Mouse (Mus musculus): ENCODE data around the gene Lyplal1.
A peak's percentile ranks its signal among the peaks of the same experiment; 100 is the strongest.

Lyplal1 gene

DNA sequence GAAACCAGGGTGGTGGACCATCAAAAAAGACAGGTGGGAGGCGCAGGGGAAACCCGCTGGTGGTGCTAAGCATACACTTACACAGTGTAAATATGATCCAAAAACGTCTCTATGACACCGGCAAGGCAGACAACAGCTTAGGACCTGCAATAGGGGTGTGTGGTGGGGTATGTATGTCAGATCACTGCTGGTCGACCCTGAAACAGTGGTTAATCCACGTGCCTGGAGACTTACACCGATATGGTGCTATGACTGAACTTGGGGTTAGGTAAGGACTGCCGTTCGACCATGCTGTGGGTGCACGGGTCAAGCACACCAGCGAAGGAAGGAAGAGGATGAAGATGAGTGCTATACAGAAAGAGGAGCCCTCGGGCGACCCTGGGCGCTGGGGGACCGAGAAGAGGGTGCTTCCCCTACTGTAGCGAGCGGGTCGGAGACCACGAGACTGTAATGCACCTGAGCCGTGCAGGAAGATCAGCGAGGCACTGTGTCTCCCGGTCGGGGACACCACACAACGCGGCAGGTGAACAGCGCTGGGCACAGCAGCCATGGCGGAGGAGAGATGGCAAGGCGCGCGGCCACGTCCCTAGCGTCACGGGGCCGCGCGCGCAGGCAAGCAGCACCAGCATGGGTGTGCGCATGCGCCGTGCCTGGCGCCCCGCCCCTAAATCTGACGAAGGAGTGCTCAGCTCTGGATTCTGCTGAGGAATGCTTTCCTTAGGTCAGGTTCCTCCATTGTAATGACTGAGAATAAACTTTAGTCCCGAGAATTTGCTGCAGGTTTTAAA, at the start of gene Lyplal1:
TSS of gene Lyplal1 (minus strand) at position 610 of the 788 bp plus-strand sequence.
- peak; percentile 86 for DNase-seq (ENCODE audit: low read depth, low spot score)

DNA sequence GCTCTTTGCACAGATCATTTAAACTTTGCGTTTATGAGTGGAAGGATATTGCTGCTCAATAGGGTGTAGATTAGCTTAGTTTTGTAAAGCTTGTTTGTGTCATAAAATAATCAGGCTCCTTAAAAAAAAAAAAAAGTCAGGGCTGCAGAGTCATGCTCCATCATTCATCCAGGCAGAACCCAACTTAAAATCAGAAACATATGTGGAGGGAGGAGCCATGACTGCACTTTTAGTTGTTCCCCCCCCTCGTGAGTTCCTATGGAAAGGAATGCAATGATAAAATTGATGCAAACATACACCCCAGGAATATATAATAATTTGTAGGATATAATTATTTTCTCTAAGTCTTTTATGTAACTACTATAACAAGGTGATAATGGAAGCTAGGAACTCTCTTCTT, 46.5 kb upstream of the Lyplal1 start:
- DNase-seq (ENCODE audit: low read depth, low spot score): no peak

DNA sequence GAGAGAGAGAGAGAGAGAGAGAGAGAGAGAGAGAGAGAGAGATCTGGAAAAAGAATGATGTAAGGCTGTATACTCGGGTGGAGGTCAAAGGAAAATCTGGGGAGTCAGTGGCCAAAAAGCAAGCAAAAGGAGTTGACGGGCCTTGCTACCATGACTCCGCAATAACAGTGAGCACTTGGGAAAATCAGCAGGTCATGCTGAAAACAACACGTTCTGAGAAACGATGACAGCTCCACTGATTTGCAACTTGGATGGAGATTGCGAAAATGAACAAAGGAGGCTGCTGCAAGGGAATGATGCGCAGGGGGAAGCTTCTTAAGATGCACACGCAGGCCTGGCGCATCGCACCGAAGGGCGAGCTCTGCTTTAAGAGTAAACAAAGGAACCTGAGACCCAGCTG, 46.1 kb upstream of the Lyplal1 start:
- DNase-seq (ENCODE audit: low read depth, low spot score): peak; percentile 17

DNA sequence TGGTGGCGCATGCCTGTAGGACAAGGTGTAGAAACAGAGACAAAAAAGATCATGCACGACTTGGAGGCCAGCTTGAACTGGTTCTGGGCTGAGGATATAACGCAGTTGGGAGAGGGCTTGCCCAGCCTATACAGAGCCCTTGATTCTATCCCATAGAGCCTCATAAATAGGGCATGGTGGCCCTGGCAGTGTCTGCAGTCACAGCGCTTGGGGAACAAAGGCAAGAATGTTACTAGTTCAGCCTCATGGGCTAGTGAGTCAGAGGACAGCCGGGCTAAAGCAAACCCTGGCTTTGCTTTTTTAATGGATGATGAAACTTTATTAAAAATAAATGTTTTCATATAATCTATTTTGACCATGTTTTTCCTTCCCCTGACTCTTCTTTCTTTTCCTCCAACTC, 33.3 kb upstream of the Lyplal1 start:
- DNase-seq (ENCODE audit: low read depth, low spot score): no peak

DNA sequence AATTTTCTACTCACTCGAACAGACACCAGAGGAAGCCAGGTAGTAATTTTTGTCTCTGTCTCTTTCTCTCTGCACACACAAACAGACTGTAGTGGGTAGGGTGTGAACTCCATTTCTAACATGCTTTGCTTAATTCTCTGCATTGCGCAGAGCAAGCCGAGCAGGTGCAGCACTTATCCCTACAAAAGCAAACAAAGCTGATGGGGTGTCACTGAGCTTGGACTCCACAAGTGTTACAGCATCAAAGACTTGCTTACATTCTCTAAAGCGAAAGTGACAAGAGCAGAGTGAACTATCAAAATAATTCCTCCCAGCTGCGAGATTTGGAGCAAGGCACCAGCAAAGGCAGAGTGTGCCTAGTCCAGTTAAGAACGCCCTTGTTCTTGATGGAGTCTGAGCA, 28.3 kb upstream of the Lyplal1 start:
- no peak for DNase-seq (ENCODE audit: low read depth, low spot score)

DNA sequence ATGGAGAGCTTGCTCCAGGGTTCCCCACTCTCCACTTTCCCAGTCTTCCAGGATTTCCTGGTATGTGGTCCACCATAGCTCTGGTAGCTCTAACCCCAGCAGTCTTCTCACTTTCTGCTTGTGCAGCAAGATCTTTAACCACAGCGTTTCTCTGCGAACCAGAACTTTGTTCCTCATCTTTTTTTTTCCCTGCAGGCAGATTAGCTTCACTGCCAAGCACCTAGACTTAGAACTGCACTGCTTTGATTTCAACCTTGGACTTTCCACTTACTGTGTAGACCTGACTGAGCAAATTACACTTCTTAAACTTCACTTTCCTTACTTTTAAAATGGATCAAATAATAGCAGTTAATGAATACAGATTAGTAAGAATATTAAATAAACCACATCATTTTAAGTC, 23.1 kb upstream of the Lyplal1 start:
- no peak for DNase-seq (ENCODE audit: low read depth, low spot score)

DNA sequence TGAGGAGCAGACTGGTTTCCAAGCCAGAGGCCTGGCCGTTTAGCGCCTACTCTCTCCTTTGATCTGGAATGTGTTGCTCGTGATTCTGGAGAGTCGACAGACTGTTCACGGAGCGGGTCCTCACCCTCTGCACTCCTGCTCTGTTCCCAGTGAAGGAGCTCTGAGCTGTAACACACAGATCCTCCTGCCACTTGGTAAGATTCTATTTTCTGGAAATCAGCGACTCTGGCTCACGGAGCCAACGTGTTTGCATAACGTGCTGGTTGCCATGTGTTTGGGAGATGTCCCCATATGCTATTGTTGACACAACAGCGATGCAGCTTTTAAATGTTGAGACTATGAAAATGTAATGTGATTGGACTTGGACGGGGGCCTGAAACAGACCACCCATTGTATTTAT, 20.8 kb upstream of the Lyplal1 start:
- no peak for DNase-seq (ENCODE audit: low read depth, low spot score)

DNA sequence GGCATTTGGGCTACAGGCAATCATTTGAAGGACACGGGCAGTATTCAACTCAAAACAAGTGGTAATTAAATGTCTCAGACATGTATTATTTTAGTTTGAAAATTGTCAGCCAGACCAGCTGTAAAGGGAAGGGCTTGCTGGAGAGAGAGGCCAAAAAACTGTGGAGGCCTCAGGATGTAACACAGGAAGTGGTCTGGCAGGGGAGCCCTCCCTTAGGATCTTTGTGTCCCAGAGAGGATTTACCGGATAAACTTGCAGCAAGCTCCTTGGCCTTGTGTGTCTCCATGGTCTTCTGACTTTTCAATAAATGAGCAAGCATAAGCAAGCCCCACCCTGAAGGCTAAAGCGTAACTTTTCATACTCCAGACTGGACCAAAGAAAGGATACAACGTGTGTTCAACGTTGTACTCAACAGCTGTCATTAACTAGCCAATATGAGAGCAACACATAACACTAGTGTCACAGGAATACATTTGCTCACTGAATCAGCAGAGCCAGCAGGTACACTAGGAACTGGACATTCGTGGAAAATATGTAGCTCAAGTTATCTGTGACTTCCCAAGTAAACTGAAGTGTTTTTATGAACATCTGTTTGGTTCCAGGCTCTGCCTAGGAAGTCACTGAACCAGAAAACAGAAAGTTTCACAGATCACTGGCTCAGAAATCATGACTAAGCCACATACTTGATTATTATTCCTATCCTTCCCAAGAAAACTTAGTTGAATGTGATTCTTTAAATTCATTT, 19.7 kb upstream of the Lyplal1 start:
- no peak for DNase-seq (ENCODE audit: low read depth, low spot score)

DNA sequence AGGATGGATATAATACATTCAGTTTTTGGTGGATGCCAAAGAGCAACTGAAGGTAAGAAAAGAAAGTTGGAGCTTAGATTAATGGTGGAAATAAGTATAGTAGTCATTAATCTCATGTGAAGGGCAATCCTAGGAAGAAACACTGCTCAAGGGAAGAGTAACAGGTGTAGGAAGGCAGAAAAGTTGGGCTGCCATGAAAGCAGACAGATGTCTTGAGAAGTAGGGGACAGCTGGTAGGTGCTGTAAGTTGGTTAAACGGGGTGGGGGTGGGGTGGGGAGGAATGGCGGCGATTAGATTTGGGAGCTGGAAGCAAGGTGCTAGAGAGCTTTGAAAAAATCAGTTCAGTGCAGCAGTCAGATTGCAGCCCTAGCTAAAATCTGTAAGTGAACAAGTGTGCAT, 14.4 kb upstream of the Lyplal1 start:
- DNase-seq (ENCODE audit: low read depth, low spot score): no peak

DNA sequence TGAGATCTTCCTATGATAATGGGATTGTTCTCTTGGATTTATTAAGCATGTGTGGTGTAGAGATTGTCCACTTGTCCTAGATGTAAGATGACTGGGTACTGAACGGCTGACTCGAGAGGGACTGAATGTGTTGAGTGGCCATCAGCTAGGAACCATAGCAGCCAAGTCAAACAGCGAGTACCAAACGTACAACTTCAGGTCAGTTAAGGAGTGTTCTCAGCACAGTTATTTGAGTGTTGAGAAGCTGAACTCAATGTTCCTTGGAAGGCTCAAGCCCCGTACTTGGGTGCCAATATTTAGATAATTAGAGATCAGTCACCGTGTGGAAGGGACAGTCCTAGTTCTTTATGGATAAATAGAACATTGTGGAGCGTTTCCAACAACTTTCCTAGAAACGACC, 11.8 kb upstream of the Lyplal1 start:
- DNase-seq (ENCODE audit: low read depth, low spot score): no peak

DNA sequence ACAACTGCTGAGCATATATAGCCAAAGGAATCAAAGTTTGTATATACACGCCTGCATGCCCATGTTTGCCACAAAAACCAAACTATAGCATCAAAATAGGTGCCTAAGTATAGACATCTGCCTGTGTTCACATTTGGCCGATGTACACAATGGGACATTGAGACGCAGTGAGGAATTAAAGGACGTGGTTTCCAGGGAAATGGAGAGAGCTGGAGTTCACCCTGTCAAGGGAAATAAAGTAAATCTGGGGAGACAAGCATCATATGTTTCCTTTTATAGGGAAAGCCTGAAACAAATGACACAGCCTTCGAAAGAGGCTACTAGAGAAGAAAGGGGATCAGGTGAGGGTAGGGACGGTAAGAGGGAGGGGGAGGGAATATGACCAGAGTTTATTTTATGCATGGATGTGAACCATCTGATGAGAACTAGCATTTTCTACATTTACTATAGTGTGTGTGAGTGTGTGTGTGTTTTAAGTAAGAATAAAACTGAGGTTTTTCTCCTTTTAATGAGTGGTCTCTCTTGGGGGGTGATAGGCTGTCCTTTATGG, 9.3 kb upstream of the Lyplal1 start:
- DNase-seq (ENCODE audit: low read depth, low spot score): no peak

DNA sequence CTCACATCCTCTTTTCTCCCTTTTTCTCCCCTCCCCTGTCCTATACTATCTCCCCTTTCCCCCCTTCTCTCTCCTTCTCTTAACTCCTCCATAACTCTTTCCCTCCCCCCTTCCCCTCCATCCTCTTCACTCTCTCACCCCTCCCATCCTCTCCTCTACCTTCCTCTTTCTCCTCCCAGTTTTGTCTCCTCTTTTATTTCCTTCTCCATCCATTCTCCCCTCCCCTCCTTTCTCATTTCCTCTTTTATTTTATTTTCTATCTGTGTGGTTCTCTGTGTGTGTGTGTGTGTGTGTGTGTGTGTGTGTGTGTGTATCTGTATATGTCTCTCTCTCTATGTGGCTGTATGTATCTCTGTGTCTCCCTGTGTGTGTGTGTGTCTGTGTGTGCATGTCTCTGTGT, 6.6 kb upstream of the Lyplal1 start:
- no peak for DNase-seq (ENCODE audit: low read depth, low spot score)

DNA sequence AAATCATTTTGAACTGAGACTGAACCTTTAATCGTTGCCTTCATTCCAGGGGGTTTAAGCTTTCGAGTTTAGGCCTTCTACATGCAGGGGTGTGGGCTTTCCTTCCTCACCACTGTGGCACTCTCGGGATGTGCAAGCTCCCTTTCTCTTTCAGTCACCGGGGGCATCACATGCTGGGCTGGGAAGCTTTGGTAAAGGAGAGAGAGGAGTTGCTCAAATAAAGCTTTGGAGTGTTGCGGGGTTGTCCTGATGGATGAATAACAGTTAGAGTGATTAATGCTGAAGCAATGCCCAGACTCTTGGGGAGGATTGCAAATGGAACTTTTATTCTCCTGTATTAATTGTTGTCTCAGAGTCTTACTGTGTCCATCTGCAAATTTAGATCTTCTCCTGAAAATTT, 2.7 kb upstream of the Lyplal1 start:
- no peak for DNase-seq (ENCODE audit: low read depth, low spot score)

DNA sequence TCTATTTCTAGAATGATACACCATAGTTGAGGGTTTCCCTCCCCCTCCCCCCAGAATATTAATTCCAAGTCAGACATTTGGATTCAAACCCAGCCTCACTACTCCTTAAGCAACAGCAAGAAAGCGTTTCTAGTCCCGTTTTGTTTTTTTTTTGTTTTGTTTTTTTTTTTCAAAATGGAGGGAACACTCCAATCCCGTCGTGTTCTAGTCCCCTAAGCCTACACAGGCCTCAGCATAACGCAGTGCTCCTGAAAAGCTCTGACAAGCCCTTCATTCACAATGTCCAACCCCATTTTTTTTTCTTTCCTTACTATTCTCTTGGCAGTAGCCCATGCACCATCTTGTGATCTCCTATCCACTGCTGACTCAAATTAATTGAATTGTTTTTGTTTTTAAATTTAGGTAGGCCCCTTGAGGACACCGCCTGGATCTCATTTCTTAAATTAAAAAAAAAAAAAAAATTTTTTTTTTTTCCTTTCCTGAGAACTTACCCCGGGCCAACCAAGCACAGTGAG, 967 bp downstream of the Lyplal1 start:
- DNase-seq (ENCODE audit: low read depth, low spot score): no peak

DNA sequence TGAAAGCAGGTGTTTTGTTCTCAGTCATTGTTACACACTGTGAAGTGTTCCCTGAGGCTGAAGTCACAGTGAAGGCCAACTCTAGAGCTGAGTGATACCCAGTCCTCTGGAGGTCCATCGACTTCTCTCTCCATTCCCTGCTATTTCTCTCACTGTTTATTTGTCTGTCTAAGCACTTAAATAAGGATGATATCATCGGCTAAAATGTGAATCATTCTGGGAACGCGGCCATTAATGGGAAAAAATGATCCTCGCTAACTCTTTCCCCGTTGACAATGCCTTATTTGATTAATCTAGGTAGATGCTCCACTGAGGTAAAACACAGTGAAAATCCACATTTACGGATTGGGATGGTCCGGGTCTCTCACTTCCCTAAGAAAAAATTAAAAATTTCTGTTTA, 14.8 kb downstream of the Lyplal1 start:
- no peak for DNase-seq (ENCODE audit: low read depth, low spot score)

DNA sequence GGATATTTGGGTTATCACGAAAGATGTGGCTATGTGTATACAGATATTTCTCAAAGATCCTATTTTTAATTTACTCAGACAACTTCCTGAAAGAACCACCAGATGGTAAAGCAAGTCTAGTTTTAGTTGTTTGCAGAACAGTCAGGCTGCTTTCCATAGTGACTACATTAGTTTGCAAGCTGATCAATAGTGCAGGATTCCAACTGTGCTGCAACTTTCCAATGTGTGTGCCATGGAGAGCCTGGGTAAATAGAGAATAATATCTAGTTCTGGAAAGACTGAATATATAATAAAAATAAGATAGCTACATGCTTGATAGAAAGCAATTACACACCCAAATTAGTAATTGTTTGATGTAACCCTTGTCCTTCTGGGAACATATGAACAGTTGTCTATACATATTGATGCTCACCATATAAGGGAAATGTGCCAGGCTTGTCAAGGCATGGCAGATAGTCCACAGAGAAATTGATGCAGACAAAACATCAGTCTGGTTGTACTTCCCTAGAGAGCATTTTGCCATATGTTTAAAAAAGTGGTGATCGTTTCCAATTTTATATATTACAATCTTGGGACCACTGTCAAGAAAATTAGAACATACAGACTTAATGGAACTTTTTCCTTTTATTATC, 50.7 kb downstream of the Lyplal1 start:
- no peak for DNase-seq (ENCODE audit: low read depth, low spot score)

DNA sequence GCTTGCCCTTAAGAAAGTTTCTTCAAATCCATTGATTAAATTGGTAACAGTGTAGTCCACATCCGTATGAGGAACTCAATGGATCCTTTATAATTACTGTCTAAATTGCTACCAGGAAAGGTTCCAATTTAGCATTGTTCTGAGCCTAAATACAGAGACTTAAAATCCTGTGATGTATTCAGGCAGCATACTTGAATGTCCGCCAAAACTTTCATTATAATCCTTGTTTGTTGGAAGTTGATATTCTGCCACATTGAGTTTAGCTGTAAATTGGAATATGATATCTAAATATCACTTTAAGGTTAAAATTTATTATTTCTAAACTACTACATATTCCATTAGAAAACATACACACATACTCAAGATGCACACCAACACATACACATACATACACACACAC, 57.1 kb downstream of the Lyplal1 start:
- DNase-seq (ENCODE audit: low read depth, low spot score): no peak

DNA sequence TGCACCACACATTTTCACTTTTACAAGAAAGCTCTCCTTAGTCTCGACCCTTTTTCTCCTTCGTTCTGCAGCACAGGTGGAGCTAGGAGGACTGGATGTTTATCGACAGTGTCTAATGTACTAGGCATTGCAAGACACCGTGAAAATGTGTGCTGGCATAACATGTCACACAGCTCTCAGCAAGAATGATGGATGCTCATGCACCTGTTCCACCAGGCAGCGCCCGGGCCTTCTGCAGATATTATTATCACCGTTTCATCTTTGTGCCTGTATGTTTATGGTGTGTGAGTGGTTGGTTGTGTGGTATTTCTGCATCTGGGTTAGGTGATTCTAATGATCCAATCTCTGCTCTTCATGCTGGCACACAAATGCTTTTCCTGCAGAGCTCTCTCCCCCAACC, 62.9 kb downstream of the Lyplal1 start:
- no peak for DNase-seq (ENCODE audit: low read depth, low spot score)

DNA sequence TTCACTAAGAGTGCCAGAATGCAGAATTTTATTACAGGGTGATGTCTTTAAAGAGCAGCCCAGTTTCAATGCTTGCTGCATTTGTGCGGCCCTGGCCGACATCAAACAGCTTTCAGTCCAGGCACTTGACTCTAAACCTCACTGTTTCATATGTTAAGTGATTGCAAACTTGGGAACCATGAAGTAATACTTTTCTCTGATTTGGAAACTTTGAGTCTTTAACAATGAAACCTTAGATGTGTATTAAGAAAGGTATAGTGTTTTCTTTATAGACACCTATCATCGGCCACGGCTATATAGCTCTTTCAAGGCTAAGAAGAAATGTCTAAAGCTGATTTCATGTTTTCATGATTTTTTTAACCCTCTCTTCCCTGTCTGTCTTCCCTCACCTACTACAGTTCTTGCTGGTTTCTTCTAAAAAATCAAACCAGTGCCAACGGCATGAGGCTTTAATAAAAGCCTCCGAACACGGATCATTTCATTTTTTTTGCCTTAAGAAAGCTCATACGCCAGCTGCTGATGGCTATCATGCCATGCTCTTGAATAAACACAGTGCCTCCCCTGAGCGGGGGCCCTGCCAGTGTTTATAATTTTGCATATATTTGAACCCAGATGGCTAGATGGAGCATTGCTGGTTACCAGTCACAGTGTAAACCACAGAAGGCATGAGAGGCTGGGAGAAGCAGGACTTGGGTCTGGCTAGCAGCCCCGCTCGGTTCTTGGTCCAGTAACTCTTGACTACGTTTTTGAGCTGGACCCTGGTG, 63.6 kb downstream of the Lyplal1 start:
- DNase-seq (ENCODE audit: low read depth, low spot score): no peak

DNA sequence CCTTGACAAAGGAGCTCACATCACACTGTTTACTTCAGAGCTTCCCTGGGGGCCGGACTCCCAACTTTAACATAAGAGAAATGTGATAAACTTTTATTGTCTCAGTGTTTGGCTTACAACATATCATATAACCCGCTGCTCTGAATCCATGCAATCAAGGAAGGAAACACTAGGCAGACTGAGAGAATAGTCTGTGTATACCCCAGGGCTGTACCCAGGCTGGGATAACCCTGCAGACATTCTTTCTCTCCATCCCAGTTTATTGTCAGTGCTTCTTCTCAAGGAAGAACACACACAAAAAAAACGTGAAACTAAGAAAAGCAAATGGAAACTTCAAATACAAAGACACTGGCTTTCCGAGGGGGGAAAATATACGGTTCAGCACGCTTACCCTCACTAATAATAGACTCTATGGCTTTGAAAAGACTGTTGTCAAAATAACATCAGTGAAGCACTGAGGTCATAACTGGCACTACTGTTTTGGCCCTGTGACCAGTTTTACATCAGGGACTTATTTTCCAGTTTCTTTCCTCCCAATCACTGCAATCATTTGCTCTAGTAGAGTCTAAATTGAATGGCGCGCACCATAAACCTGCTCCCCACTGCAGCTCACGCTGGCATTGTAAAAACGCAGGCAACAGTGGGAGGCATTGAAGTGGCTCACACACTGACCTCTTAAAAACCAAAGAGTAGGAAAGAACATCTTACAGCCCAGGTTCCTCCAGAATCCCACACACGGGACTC, 73.2 kb downstream of the Lyplal1 start:
- no peak for DNase-seq (ENCODE audit: low read depth, low spot score)

DNA sequence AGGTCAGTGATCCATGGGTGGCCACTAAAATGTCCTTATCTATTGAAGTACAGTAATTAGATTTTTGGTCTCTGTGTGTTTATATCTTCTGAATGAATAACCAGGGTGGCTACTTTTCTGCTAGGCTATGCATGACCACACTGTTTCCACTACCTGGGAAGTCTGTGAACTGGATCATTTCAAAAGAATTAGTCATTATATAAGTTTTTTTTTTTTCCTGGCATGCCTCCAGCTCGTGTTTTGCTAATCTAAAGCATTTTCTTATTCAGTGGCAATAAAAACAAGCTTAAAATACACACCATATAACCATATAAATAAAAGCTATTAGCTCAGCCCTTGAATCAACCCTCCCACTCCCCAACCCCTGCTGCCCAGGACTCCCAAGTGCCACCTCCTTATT, 75.3 kb downstream of the Lyplal1 start:
- no peak for DNase-seq (ENCODE audit: low read depth, low spot score)

Measured in embryo, embryonic 11.5 days (tissue).